Comparison of ENCODE assay signal across 23 mouse cellular contexts in the genomic region with DNA sequence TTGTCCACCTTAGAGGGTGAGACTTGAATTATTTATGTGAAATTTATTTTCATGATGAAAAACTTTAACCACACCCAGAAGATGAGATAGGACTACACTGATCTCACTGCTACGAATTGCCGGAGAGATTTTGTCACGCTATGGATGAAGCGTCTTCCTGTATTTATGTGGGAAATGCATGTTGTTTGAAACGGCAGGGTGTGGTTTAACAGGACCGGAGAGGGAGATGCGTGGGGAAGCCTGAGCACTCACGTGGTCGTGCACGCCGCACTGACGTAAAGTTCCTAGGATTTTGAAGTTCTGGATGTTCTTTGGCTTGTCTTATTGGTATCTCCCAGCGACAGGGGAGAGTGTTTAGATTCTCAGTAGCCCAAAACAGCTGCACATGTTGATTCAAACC.
A peak's percentile ranks its signal among the peaks of the same experiment; 100 is the strongest.
DNase-seq lines count a peak whose midpoint lies in the region; ATAC-seq and TF ChIP-seq lines count a peak whose summit lies in the region.
"Had no signal": no experiment of that assay in that cellular context is flagged by ENCODE, and none has a peak within 500 bp of the region (broad histone marks: within the 10 kb centered on the region; RNA-seq: fewer than 3 reads in every experiment).

No protein-coding gene starts in this region.

- intact Hi-C loops in heart, postnatal 25 days (cut with DNase I) = no loop called here

- H3K27me3 ChIP-seq in heart, embryonic 10.5 days (ENCODE audit: insufficient read depth, poor library complexity, severe bottlenecking) = no peaks in the 10 kb centered on the region
- H3K27me3 ChIP-seq in forebrain, embryonic 12.5 days = no peaks in the 10 kb centered on the region
- H3K27me3 ChIP-seq: embryonic facial prominence, embryonic 15.5 days; forebrain, embryonic 15.5 days; heart, embryonic 15.5 days had no signal

- WGBS in heart, embryonic 10.5 days = 84% methylated on average over 13 of the region's 13 CpGs
- WGBS in lung, adult 2 months = 55% methylated on average over 13 of the region's 13 CpGs
- 89% methylated on average over 13 of the region's 13 CpGs for WGBS in forebrain, embryonic 12.5 days

- no peak for DNase-seq in heart, embryonic 10.5 days (ENCODE audit: low spot score)
- DNase-seq in heart, postnatal 25 days (ENCODE audit: low spot score) = no peak
- peak; percentile 5 for DNase-seq in lung, adult 2 months
- no peak for DNase-seq in lung, postnatal 14 days
- peak; percentile 57 for DNase-seq in lung, postnatal 10 days
- DNase-seq in neural tube, embryonic 10.5 days (ENCODE audit: extremely low spot score, low spot score) = no peak
- DNase-seq: adrenal gland, postnatal 25 days; cerebellum, adult 18-20 months; cerebellum, adult 9-11 months; cerebellum, postnatal 36 days; gastrocnemius, postnatal 10 days; heart, adult 18-20 months; heart, postnatal 14 days had no signal

- no peak for TF ChIP-seq POLR2A in lung, adult 2 months (IDR thresholded peaks at IDR 0.05; ENCODE audit: borderline replicate concordance, extremely low read depth, low read depth, low read length)

- no peak overlapping the region for H3K4me2 ChIP-seq in forebrain, embryonic 12.5 days
- H3K4me2 ChIP-seq: embryonic facial prominence, embryonic 15.5 days; forebrain, embryonic 15.5 days; heart, embryonic 11.5 days; heart, embryonic 15.5 days; hindbrain, embryonic 14.5 days had no signal

- H3K4me3 ChIP-seq in heart, embryonic 10.5 days = no peak overlapping the region
- H3K4me3 ChIP-seq in lung, adult 2 months (replicated peaks; ENCODE audit: extremely low read depth, low read depth, low read length) = no peak overlapping the region
- H3K4me3 ChIP-seq in forebrain, embryonic 12.5 days (replicated peaks) = no peak overlapping the region
- H3K4me3 ChIP-seq: embryonic facial prominence, embryonic 15.5 days; erythroblast, embryonic 14.5 days; forebrain, embryonic 10.5 days; forebrain, embryonic 15.5 days; heart, embryonic 15.5 days; hindbrain, embryonic 10.5 days had no signal

- no peak for ATAC-seq in forebrain, embryonic 12.5 days (ENCODE audit: low FRiP score)
- ATAC-seq: activated CD4-positive, CD25-positive, alpha-beta regulatory T cell, adult 4 months; forebrain, embryonic 15.5 days had no signal

- H3K27ac ChIP-seq in heart, embryonic 10.5 days = peak overlapping the region; percentile 85; the same call in 1 of the 2 replicates
- H3K27ac ChIP-seq in forebrain, embryonic 12.5 days = no peak overlapping the region
- H3K27ac ChIP-seq: forebrain, embryonic 10.5 days; forebrain, embryonic 15.5 days; heart, embryonic 15.5 days; hindbrain, embryonic 10.5 days; hindbrain, embryonic 14.5 days had no signal

- H3K4me1 ChIP-seq in heart, embryonic 10.5 days = peaks cover 64% of the 10 kb centered on the region
- H3K4me1 ChIP-seq in lung, adult 2 months (ENCODE audit: control insufficient read depth, insufficient read depth, low read length) = peaks cover 4% of the 10 kb centered on the region
- peaks cover 51% of the 10 kb centered on the region for H3K4me1 ChIP-seq in forebrain, embryonic 12.5 days

- no peaks in the 10 kb centered on the region for H3K9me3 ChIP-seq in heart, embryonic 10.5 days
- H3K9me3 ChIP-seq in forebrain, embryonic 12.5 days = no peaks in the 10 kb centered on the region
- H3K9me3 ChIP-seq: embryonic facial prominence, embryonic 15.5 days; forebrain, embryonic 10.5 days; forebrain, embryonic 15.5 days; heart, embryonic 15.5 days; hindbrain, embryonic 10.5 days had no signal

- H3K36me3 ChIP-seq in heart, embryonic 10.5 days = peaks cover 14% of the 10 kb centered on the region; the same call in 1 of the 2 replicates
- H3K36me3 ChIP-seq in forebrain, embryonic 12.5 days (replicated peaks) = peaks cover 4% of the 10 kb centered on the region; the same call in 1 of the 2 replicates
- H3K36me3 ChIP-seq: embryonic facial prominence, embryonic 15.5 days; forebrain, embryonic 15.5 days; heart, embryonic 15.5 days had no signal

- H3K9ac ChIP-seq in forebrain, embryonic 12.5 days = no peak overlapping the region
- H3K9ac ChIP-seq: embryonic facial prominence, embryonic 15.5 days; forebrain, embryonic 15.5 days; heart, embryonic 15.5 days; hindbrain, embryonic 14.5 days had no signal

- TF ChIP-seq CTCF in lung, adult 2 months (IDR thresholded peaks at IDR 0.05; ENCODE audit: insufficient read depth, low read length) = no peak

Comparison
In these comparisons a context has a peak if more than half of its experiments do, and no peak if none do; other contexts are left out.
1. DNase-seq: peak in lung, adult 2 months (single experiment) and lung, postnatal 10 days (single experiment); none in heart, embryonic 10.5 days (single experiment), heart, postnatal 25 days (single experiment), lung, postnatal 14 days (single experiment) and neural tube, embryonic 10.5 days (single experiment).